ENCODE assay signal across 21 mouse cellular contexts in the genomic region with DNA sequence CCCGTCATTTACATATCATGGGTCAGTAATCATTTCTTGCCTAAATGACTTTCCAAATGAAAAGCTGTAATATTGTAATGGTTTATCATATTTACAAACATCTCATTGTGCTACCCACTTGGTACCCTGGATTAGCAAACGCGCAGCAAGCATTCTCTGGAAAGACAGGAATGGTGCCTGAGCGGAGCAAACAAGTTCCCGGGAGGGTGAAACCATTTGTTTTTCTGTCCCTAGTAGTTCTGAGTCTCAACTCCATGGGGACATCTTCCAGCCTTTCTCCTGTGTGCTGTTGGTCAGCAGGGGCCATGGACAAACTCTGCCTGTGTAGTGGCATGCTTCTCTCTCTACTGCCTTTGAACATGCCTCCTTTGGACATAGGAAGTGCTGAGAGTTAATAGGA.
DNase-seq lines count a peak whose midpoint lies in the region; ATAC-seq lines count a peak whose summit lies in the region.
"Had no signal": no experiment of that assay in that cellular context is flagged by ENCODE, and none has a peak within 500 bp of the region (broad histone marks: within the 10 kb centered on the region; RNA-seq: fewer than 3 reads in every experiment).

No protein-coding gene starts in this region.

- H3K27ac ChIP-seq in heart, embryonic 10.5 days: no peak overlapping the region
- H3K27ac ChIP-seq in heart, embryonic 12.5 days (ENCODE audit: poor library complexity, severe bottlenecking): no peak overlapping the region
- no peak overlapping the region for H3K27ac ChIP-seq in intestine, embryonic 14.5 days (ENCODE audit: low read depth)
- no peak overlapping the region for H3K27ac ChIP-seq in intestine, embryonic 16.5 days (ENCODE audit: low read length)

- no peaks in the 10 kb centered on the region for H3K9me3 ChIP-seq in heart, embryonic 10.5 days
- no peaks in the 10 kb centered on the region for H3K9me3 ChIP-seq in heart, embryonic 12.5 days (replicated peaks)
- H3K9me3 ChIP-seq in intestine, embryonic 14.5 days (ENCODE audit: control insufficient read depth, low read length): no peaks in the 10 kb centered on the region
- no peaks in the 10 kb centered on the region for H3K9me3 ChIP-seq in intestine, embryonic 16.5 days (ENCODE audit: control insufficient read depth, low read length)
- H3K9me3 ChIP-seq: G1E had no signal

- no peaks in the 10 kb centered on the region for H3K36me3 ChIP-seq in heart, embryonic 10.5 days
- no peaks in the 10 kb centered on the region for H3K36me3 ChIP-seq in heart, embryonic 12.5 days
- no peaks in the 10 kb centered on the region for H3K36me3 ChIP-seq in intestine, embryonic 14.5 days (ENCODE audit: control insufficient read depth, insufficient read depth, low read length)
- H3K36me3 ChIP-seq in intestine, embryonic 16.5 days (ENCODE audit: control insufficient read depth, insufficient read depth, low read length): no peaks in the 10 kb centered on the region
- H3K36me3 ChIP-seq: G1E had no signal

- no peak overlapping the region for H3K9ac ChIP-seq in heart, embryonic 12.5 days
- no peak overlapping the region for H3K9ac ChIP-seq in intestine, embryonic 14.5 days (ENCODE audit: low read length)
- no peak overlapping the region for H3K9ac ChIP-seq in intestine, embryonic 16.5 days (ENCODE audit: low read depth, low read length)

- no peaks in the 10 kb centered on the region for H3K27me3 ChIP-seq in heart, embryonic 10.5 days (ENCODE audit: insufficient read depth, poor library complexity, severe bottlenecking)
- H3K27me3 ChIP-seq in heart, embryonic 12.5 days (replicated peaks): no peaks in the 10 kb centered on the region
- H3K27me3 ChIP-seq in intestine, embryonic 14.5 days (replicated peaks; ENCODE audit: control insufficient read depth, insufficient read depth, low read length): no peaks in the 10 kb centered on the region
- H3K27me3 ChIP-seq in intestine, embryonic 16.5 days (replicated peaks; ENCODE audit: control insufficient read depth, insufficient read depth, low read length): no peaks in the 10 kb centered on the region
- H3K27me3 ChIP-seq: CH12.LX, Patski had no signal

- peak; percentile 68 for DNase-seq in heart, adult 11 months
- no peak for DNase-seq in heart, adult 9 months (ENCODE audit: low spot score in 2 of 2)
- peak; percentile 71 for DNase-seq in heart, embryonic 10.5 days (ENCODE audit: low spot score)
- DNase-seq in intestine, embryonic 14.5 days (ENCODE audit: low spot score): peak; percentile 28
- DNase-seq: adrenal gland, adult 2 months; adrenal gland, adult 8-10 months; adrenal gland, postnatal 10 days; adrenal gland, postnatal 14 days; adrenal gland, postnatal 25 days; adrenal gland, postnatal 36 days; B cell, adult 2 months; cerebellum, adult 11 months; cerebellum, adult 11-12 months; cerebellum, adult 18-20 months had no signal

- no peaks in the 10 kb centered on the region for H3K4me1 ChIP-seq in heart, embryonic 10.5 days
- H3K4me1 ChIP-seq in heart, embryonic 12.5 days (replicated peaks): no peaks in the 10 kb centered on the region
- H3K4me1 ChIP-seq in intestine, embryonic 14.5 days (replicated peaks; ENCODE audit: control insufficient read depth, insufficient read depth, low read length): 0 out of 2 replicates have a peak, but pooled peaks cover 2% of the 10 kb centered on the region
- no peaks in the 10 kb centered on the region for H3K4me1 ChIP-seq in intestine, embryonic 16.5 days (ENCODE audit: control insufficient read depth, insufficient read depth, low read length)

- WGBS in heart, embryonic 10.5 days: 82% methylated on average over 5 of the region's 5 CpGs
- 82% methylated on average over 5 of the region's 5 CpGs for WGBS in heart, embryonic 12.5 days
- WGBS in intestine, embryonic 14.5 days: 92% methylated on average over 5 of the region's 5 CpGs
- WGBS in intestine, embryonic 16.5 days: 91% methylated on average over 5 of the region's 5 CpGs

- no peak overlapping the region for H3K4me2 ChIP-seq in heart, embryonic 12.5 days
- no peak overlapping the region for H3K4me2 ChIP-seq in intestine, embryonic 14.5 days (ENCODE audit: low read length)
- H3K4me2 ChIP-seq in intestine, embryonic 16.5 days (ENCODE audit: low read depth, low read length): no peak overlapping the region

- no peak for ATAC-seq in heart, embryonic 12.5 days (ENCODE audit: insufficient number of reproducible peaks, low FRiP score)
- ATAC-seq in intestine, embryonic 14.5 days (replicated peaks; ENCODE audit: low FRiP score, low TSS enrichment, low read depth): no peak
- no peak for ATAC-seq in intestine, embryonic 16.5 days
- ATAC-seq: activated CD4-positive, CD25-positive, alpha-beta regulatory T cell, adult 4 months; CD4-positive, CD25-positive, alpha-beta regulatory T cell, adult 4 months; Patski had no signal

- no peak overlapping the region for H3K4me3 ChIP-seq in heart, embryonic 10.5 days
- no peak overlapping the region for H3K4me3 ChIP-seq in heart, embryonic 12.5 days
- no peak overlapping the region for H3K4me3 ChIP-seq in intestine, embryonic 14.5 days (ENCODE audit: low read depth, low read length)
- no peak overlapping the region for H3K4me3 ChIP-seq in intestine, embryonic 16.5 days (ENCODE audit: low read length)

Comparison
In these comparisons a context has a peak if more than half of its experiments do, and no peak if none do; other contexts are left out.
1. DNase-seq: peak in heart, adult 11 months (single experiment), heart, embryonic 10.5 days (single experiment) and intestine, embryonic 14.5 days (single experiment); none in heart, adult 9 months (0 of 2).